Mouse (Mus musculus) thymus, postnatal 36 days (tissue): Measurements from ENCODE around the gene Tapbpl.
"Not testable (repeated sequence)": the region's sequence is repeated elsewhere in the genome, so short reads cannot be mapped to it uniquely, and the experiment has no call there.

Source experiments
- DNase-seq, 2 experiments: peaks; one replicate each; pipeline ENCODE4 v3.0.0; 2022; ENCODE audit warnings: mixed read lengths in 2 of 2

Tapbpl gene

DNA sequence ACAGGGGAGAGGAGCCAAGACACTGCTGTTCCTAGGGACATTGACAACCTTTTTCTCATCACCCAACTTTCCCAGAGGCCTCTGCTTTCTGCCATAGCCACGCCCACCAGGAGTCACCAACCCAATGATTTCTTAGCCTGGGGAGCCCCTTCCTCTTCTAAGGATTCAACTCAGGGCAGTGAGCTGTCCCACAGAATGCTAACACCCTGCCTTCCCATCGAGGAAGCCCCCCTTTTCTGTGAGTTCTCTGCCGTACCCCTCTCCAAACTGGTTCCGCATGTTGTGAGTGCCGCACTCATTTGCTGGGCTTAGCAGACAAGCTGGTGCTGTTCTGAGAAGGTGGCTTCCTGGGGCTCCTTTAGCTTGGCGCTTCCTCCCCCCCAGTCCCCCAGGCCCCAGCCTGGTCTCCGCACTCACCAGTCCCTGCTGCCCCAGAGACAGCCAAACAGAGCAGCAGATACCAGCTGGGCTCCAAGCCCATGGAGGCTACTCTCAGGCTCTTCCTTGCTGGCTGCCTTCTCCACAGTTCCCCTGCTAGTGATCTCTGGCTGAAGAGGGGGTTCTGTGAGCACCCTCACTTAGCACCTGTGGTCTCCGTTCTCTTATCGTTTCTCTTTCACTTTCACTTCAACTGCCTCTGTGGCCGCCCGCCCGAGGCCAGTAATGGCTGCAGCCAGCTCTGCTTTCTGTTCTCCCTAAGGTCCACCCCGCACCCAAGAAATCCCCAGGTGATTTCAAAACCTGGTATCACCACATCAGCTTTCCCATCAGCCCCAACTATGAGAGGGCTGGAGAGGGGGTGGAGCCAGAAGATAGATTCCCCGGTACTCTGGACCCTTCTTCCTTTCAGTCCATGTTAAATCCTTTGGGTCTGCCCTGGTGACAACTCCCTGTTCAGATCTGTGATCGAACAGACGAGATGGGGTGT, at the start of gene Tapbpl:
Gene Tapbpl (minus strand): TSS at position 744 of the 928 bp plus-strand sequence.
- DNase-seq: peak; percentile 81 to 86

DNA sequence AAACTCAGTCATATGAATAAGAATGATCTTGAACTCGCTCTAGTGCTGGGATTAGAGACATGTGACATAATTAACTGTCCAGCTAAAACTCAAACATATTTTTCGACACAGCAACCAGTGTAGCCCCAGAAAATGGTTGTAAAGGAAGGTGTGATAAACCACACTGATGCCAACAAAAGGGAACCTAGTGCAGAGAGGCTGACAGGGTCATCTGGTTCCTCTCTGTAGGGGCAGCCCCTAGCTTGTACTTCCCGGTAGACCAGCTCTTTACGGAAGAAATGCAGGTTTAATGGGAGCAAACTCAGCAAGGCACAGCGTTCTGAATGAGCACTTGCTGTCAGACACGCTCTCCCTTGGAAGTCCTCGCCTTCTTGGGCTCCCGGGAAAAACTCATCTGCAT, 48.1 kb upstream of the Tapbpl start:
- no peak for DNase-seq

GRCm38 (mm10) chr6:125274841-125275563, 43.3 kb upstream of the Tapbpl start:
- peak; percentile 33 to 40 for DNase-seq

GRCm38 (mm10) chr6:125272228-125272785, 40.6 kb upstream of the Tapbpl start:
- no peak for DNase-seq

DNA sequence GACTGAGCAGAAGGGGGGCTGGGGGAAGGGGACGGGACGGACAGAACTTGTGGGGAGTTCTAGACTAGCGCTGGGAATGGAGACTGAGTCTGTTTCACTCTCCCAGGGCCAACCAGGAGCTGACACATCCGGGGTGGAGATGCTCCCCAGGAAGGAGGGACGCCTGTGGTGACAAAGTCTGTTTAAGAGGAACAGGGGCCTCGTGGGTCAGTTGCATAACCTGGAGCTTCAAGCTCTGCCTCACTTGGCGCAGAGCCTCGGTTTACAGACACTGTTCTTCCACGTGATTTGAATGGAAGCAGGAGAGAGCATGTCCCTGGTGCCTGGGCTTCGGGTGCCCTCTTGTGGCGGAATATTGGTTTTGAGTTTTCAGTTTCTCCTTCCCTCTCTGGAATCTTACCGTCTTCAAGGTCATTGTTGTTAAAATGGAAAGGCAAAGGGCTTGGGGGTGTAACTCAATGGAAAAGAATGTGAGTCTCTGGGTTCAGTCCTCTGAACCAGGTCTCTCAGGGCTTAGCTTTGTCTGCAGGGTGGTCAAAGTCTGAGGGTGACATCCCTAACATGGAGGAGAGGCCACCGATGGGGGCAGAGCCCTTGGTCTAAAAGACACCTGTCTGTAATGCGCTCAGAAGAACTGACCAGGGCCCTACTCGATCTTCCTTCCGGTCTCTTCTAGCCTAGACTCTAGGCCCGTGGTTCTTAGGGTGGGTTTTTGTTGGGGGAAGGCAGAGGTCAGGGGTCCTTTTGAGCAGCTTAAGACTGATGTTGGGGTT, 40.0 kb upstream of the Tapbpl start:
- DNase-seq: peak; percentile 80 to 84

DNA sequence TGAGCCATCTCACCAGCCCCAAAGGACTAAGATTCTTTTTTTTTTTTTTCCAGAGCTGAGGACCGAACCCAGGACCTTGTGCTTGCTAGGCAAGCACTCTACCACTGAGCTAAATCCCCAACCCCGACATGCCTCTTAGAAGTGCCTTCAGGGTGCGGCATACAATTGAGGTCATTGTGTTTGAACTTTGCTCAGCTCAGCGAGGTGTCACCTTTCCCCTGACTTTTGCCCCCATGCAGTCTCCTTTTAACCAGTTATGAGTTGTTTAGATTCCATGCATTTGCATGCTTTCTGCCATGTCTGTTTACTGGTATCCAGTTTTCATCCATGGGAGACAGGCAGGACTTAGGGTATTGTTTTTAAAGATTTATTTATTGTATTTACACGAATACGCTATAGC, 37.1 kb upstream of the Tapbpl start:
- no peak for DNase-seq

GRCm38 (mm10) chr6:125267469-125267868, 35.8 kb upstream of the Tapbpl start:
- DNase-seq: no peak

GRCm38 (mm10) chr6:125266600-125266999, 34.9 kb upstream of the Tapbpl start:
- not testable (repeated sequence) for DNase-seq

- DNase-seq: no peak
These were observed 34.4 kb upstream of the Tapbpl start for GRCm38 (mm10) chr6:125266091-125266490.

GRCm38 (mm10) chr6:125265239-125265638, 33.6 kb upstream of the Tapbpl start:
- peak; percentile 76 to 88 for DNase-seq

DNA sequence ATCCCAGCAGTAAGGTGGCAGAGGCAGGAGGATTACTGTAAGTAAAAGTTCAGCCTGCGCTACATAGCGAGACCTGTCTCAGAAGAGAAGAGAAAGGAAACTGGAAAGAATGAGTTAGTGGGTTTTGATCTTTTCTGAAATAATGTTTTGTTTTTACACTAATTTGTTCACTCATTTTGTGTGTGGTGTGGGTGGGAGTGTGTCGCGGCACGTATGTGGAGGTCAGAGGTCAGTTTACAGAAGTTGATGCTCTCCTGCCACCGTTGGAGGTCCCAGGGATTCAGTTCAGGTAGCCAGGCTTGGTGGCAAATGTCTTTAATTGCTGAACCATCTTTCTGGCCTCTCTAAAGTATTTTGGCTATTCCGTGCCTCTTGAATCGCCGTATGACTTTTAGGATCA, 32.6 kb upstream of the Tapbpl start:
- DNase-seq: no peak

DNA sequence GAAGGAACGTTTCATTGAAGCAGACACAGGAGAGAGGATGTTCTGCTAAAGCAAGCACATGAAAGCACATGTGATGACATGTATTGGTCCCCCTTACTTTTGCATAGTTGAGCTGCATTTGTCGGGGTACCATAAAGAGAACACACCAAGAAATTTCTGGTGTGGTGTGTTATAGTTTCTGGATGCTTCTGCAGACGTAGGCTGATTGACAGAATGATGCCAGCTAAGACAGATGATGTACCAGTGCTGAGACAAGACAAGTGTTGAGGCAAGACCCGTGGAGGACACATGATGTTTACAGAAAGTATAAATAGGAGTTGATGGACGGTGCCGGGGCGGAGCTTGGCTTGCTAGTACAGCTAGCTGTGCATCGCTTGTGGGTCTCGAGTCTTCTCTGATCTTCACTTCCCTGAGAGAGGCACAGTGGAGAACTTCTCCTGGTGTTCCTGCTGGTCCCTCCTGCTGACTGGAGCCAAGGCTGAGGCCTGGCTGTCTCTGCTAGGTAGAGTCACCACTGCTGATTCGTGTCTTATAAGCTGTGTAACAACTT, 28.4 kb upstream of the Tapbpl start:
- no peak for DNase-seq

- no peak for DNase-seq
These were observed 24.7 kb upstream of the Tapbpl start for GRCm38 (mm10) chr6:125256222-125256966.

- DNase-seq: peak in 1 of 2 experiments; percentile 55
These were observed 23.9 kb upstream of the Tapbpl start for GRCm38 (mm10) chr6:125255516-125256044.

GRCm38 (mm10) chr6:125253863-125254715, 22.4 kb upstream of the Tapbpl start:
- no peak for DNase-seq

DNA sequence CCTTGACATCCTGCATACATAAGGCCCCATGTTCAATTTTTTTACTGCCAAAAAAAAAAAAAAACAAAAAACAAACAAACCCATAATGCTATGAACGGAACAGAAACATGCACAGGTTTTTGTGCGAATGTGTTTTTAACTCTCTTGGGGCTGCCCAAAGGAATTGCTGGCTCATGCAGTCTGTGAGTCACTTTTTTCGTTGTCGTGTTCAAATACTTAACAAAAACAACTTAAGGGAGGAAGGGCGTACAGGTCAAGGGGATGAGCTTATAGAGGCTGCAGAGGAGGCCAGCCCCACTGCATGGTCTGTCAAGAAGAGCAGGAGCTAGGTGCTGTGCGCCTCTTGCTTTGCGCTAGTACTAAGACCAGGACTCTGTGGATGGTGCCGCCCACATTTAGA, 21.1 kb upstream of the Tapbpl start:
- DNase-seq: no peak

GRCm38 (mm10) chr6:125252285-125252684, 20.6 kb upstream of the Tapbpl start:
- DNase-seq: no peak

- DNase-seq: peak; percentile 62 to 78
These were observed 12.9 kb upstream of the Tapbpl start for GRCm38 (mm10) chr6:125244551-125244950.

GRCm38 (mm10) chr6:125241566-125241965, 9.9 kb upstream of the Tapbpl start:
- peak; percentile 77 to 84 for DNase-seq

- peak in 1 of 2 experiments; percentile 35 for DNase-seq
These were observed 9.0 kb upstream of the Tapbpl start for GRCm38 (mm10) chr6:125240617-125241016.
